Mouse (Mus musculus) kidney, postnatal 14 days (tissue): ENCODE measurements around the gene Klf11.
A peak's percentile ranks its signal among the peaks of the same experiment; 100 is the strongest.
"Not testable (repeated sequence)": the region's sequence is repeated elsewhere in the genome, so short reads cannot be mapped to it uniquely, and the experiment has no call there.

Experiments
- DNase-seq: peaks from one replicate; pipeline ENCODE4 v3.0.0; 2022; ENCODE audit warnings: mixed read lengths

Gene Klf11

DNA sequence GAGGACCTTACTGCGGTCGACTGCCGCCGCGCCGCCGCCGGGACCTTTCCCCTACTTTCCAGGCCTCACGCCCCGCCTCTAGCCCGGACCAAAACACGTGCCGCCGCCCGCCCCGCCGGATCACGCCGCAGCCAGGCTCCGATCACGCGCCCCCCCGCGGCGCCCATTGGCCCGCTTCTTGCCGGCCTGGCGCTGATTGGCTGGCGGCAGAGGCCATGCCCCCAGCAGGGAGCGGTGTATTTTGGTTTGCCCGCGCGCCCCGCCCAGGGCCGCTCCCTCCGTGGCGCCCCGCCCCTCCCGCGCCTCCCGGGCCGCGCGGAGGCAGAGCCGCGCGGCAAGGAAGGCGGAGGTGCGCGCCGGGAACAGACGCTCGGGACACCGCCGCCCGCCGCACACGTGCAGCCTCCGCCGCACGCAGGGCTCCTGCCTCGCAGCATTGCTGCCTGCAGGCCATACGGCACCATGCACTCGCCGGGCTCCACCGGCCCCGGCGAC lies at the start of gene Klf11:
Klf11 (plus strand) TSS at position 212 of the 495 bp plus-strand sequence.
- peak; percentile 99 for DNase-seq

DNA sequence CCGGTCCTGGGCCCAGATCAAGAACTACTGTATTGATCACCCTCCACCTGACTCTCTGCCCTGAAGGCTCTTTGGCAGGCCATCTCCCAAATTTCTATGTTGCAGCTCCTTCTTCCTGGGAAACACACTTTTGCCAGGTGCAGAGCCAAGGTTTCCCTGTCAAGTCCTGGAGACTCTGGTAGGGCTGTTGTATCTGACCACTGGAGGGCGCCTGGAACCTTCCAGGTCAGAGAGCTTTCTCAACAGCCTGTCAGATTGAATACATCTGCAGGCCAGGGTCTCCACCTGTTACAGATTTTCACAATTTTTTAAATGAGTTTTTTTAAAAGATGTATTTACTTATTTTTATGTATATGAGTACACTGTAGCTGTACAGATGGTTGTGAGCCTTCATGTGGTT lies 47.8 kb upstream of the Klf11 start:
- DNase-seq = peak; percentile 83

- DNase-seq = no peak
Measured at GRCm38 (mm10) chr12:24606166-24606565, 44.9 kb upstream of the Klf11 start.

DNA sequence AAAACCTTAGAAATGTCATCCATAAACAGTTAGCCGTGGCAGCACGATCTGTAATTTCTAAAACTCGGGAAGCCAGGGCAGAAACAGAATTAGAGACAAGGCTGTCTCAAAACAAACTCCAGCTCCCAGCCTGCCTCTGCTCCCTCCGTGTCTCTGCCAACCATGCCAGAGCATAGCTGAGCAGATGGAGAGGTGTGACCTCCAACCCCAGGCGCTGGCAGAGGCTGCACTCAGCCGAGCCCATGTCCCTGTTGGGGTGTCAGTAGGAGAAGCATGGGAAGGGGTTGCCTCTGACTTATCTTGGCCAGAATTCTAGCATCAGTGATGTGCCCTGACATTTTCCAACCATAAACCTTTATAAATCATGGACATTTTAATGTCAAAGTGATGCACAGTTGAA lies 38.5 kb upstream of the Klf11 start:
- DNase-seq = no peak

GRCm38 (mm10) chr12:24614452-24615075 lies 36.5 kb upstream of the Klf11 start:
- DNase-seq = no peak

DNA sequence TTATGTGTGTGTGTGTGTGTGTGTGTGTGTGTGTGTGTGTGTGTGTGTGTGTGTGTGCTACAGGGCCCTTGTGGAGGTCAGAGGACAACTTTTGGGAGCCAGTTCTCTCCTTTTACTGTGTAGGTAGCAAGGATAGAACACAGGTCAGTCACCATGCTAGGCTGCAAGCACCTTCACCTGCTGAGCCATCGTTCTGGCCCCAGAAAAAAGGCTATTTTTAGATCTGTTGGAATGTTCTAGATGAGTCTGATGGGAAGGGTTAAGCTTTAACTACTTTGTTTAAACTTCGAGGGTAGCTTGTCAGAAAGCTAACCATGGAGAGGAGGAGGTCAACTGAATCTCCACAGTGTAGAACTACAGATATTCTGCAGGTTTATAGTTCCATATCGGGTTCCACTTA lies 35.9 kb upstream of the Klf11 start:
- DNase-seq = peak; percentile 28

GRCm38 (mm10) chr12:24619436-24619835 lies 31.6 kb upstream of the Klf11 start:
- no peak for DNase-seq

DNA sequence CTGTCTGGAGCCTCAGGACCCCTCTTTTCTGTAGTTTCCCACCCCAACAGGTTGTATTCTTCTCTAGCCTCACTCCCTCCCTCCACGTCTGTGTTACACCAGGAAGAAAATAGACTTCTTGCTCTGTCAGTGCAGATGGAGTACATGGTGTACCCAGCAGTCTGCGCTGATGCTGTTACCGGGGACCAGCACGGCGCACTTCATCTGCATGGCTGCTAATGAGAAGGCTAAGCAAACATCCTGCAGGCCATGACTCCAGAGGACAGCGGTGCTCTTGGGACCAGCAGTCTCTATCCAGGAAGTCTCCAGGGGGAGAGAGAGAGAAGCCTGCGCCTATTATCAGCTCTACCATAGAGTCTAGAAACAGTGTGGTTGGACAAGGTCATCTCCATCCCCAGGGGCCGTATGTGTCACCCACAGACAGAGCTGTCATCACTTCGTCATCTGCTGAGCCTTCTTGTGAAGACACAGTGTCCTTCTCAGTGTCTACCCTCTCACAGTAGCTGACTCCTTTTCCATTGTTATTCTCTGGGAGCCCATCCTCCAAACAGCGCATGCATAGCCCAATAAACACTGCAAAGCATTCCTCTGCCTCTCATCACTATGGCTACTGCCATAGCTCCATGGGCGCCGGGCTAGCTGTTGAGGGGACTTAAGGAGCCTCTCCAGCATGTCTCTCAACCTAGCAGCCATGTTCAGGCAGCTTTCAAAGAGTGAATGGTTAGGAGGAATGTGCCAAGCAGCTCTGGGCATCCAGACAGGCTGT lies 27.4 kb upstream of the Klf11 start:
- no peak for DNase-seq

GRCm38 (mm10) chr12:24626401-24626800 lies 24.7 kb upstream of the Klf11 start:
- DNase-seq = no peak

DNA sequence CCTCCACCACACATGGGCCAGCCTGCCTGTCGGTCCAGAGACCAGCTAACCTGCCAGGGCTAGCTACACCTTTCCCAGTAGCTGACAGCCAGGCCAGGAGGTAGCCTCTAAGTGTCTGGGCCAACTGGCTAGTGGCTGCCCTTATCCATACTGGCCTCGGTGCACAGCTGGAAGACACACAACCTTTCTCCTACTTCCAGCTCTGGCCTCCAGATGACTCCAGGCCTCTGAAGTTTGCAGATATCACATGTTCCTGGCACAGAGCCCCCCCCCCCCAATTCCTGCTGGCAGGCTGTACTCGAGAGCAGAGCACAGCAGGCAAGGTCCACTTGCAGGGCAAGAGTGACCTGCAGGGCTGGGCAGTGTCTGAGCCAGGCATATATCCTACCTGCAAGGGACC lies 23.9 kb upstream of the Klf11 start:
- peak; percentile 29 for DNase-seq

DNA sequence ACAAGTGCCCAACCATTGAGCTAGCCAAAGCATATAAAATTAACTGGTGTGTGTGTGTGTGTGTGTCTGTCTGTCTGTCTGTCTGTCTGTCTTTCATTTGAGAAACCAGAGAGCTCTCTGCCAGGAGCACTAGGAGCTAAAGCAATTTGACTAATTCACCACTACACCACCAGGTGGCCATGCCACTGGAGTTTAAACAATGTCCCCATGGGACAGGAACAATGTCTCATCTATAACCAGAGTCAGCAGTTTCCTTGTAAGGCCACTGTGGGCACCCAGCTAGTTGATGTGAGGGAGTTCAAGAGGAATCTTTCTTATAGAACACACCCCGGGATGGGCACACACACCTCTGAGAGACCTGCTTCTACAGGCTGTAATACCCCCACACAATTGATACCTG lies 20.9 kb upstream of the Klf11 start:
- peak; percentile 71 for DNase-seq

DNA sequence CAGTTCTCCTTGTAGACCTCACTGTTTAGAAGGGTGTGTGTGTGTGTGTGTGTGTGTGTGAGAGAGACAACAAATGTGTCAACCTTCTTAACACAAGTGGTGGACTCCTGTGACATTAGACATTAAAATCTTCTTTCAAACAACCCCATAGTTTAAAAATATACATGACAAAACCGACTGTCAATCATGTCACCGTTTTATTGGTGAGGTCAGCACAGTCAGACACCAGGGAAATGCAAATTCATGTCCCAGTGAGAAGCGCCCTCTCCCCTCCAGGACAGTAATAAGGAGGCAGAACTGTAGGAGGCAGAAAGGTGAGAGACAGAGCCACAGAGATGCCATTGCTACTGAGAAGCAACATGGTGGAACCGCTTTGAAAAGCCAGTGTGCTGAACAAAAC lies 18.7 kb upstream of the Klf11 start:
- no peak for DNase-seq

GRCm38 (mm10) chr12:24633753-24634191 lies 17.3 kb upstream of the Klf11 start:
- DNase-seq = peak; percentile 30

DNA sequence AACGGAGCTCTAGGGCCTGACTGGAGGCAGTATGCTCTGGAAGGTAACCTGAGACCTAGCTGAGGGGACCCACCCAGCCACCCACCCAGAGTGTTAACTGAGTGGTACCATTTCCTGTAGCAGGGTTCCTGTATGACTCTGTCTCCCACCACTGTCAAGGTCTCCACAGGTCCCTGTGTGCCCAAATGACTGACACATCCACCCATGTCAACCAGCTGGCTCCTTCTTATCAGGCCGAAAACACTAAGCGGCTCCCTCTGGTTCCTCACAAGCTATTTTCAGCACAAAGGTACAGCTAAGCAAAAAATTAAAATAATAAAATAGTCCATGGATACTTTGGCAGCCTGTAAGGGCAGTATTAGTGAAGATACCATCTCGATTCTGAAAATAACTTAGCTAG lies 16.9 kb upstream of the Klf11 start:
- no peak for DNase-seq

- no peak for DNase-seq
Measured at GRCm38 (mm10) chr12:24634648-24635047, 16.4 kb upstream of the Klf11 start.

- DNase-seq = not testable (repeated sequence)
Measured at GRCm38 (mm10) chr12:24638787-24639186, 12.3 kb upstream of the Klf11 start.

DNA sequence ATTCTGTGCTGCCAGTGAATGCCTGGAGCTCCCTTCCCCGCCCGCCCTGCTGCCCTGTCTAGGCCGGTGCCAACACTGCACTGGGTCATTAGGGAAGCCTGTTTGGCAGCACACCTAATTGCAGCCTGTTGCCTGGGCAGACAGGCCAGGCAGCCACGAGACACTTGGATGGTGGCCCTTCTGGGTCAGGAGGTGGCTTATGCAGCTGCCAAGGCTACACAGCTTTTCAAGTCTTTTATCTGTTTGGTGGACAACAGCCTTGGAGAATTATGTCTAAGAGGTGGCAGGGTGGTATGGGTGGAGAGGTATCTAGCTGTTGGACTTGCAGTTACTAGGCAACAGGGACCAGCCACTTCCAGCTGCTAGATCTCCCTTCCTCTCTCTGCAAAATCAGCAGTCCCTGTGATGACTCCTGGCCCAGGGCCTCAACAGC lies 8.7 kb upstream of the Klf11 start:
- DNase-seq = peak; percentile 88

DNA sequence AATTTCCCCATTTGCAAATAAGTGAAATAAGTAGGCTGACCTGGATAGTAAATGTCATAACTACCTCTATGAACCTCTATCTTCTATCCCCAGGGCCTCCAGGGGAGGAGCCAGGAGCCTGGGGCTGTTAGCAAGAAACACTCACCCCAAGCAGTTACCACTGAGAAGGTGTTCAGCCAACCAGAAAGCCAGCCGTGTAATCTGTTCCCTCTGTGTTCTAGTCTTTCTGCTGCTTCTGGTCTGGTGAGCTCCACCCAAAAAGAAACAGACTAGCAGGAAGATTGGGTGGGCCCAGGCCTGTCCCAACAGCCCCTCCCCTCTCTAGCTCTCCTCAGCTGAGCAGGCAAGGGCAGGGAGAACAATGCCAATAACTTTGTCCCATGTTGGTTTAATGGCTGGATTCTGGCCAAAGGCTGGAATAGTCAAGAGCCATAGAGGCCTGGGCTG lies 6.9 kb upstream of the Klf11 start:
- peak; percentile 50 for DNase-seq

DNA sequence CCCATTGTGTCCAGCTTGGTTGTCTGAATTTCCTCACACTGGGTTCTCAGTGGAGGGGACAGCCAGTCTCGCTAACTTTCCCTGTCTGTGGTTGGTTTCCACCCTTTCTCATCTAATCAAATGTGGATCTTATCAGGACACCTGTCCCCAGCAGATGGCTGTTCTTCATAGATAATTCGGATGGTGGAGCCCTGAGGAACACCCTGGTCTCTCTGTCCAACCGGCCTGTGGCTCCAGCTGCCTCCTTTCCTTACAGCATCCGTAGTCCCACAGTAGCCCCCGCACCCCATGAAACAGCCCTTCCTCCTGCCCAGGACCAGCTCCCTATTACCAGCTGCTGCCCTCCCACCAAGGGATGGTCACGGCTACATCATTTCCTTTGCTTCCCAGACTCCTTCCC lies 5.2 kb upstream of the Klf11 start:
- no peak for DNase-seq

DNA sequence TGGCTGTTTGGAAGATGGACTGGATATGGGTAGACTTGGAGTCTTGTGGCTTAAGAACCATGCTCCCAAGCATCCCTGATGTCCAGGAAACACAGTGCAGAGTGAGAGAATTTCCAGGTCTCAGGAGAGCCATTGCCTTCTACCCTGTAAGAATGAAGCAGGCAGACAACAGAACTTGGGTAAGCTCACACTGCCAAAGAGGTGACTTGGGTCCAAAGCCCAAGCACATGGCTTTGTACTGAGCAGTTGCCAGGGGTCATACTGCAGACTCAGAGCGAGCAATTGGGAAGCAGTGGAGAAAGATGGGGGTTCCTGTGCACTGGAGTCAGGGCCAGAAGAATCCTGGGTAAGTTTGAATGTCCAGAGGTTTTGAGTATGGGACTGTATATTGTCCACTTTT lies 3.0 kb upstream of the Klf11 start:
- DNase-seq = no peak

GRCm38 (mm10) chr12:24650415-24651062 lies 535 bp upstream of the Klf11 start:
- DNase-seq = no peak

DNA sequence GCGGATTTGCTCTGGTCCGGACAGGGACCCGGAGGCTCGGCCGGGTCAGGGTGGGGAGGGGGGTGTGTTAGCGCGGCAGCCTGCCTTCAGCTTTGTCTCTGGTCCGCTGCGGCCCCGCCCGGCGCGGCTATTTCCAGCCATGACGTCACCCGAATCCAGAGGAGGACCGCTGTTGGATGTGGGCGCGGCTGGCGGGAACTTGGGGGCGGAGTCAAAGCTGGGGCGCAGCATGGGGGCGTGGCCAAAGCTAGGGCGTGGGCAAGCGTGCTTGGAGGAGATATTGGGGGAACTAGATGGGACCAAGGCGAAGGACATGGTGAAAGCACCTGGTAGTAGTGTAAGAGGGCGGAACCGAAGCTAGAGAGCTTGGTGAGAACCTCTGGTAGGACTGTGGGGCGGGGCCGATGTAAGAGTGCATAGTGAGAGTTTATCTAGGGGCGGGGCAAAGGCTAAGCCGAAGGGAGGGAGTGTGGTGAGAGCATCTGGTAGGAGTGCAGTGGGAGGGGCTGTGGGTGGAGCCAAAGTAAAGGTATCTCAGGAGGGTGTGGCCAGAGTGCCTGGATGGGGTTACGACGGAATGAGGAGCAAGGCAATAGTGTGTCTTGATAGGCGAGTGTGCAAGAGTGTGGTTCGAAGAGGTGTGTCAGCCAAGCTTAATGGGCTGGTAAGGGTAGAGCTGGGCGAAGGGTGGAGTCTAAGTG lies 718 bp downstream of the Klf11 start:
- DNase-seq = peak; percentile 98
